Mouse (Mus musculus) testis, postnatal 14 days (tissue): Measurements from ENCODE around the gene Golph3l.
"Not testable (repeated sequence)": the region's sequence is repeated elsewhere in the genome, so short reads cannot be mapped to it uniquely, and the experiment has no call there.

Experiments
- DNase-seq: peaks from one replicate; pipeline ENCODE4 v3.0.0; 2021; ENCODE audit warnings: low spot score

Gene Golph3l

GRCm38 (mm10) chr3:95624628-95625503 is 36.1 kb downstream of the Golph3l start, which contains the start of gene Ensa:
TSS of gene Ensa (plus strand) at chr3:95624993.
- peak; percentile 99 for DNase-seq

GRCm38 (mm10) chr3:95627763-95628162 is 39.0 kb downstream of the Golph3l start:
- peak; percentile 63 for DNase-seq

- no peak for DNase-seq
Measured at GRCm38 (mm10) chr3:95629755-95630154, 41.0 kb downstream of the Golph3l start.

- no peak for DNase-seq
Measured at GRCm38 (mm10) chr3:95630856-95631255, 42.1 kb downstream of the Golph3l start.

GRCm38 (mm10) chr3:95631304-95631703 is 42.6 kb downstream of the Golph3l start:
- DNase-seq = no peak

- DNase-seq = no peak
Measured at GRCm38 (mm10) chr3:95632648-95633588, 44.2 kb downstream of the Golph3l start.

- no peak for DNase-seq
Measured at GRCm38 (mm10) chr3:95635636-95636035, 46.9 kb downstream of the Golph3l start.

- DNase-seq = no peak
Measured at GRCm38 (mm10) chr3:95636072-95636471, 47.3 kb downstream of the Golph3l start.

- no peak for DNase-seq
Measured at GRCm38 (mm10) chr3:95639694-95640093, 51.0 kb downstream of the Golph3l start.

- DNase-seq = no peak
Measured at GRCm38 (mm10) chr3:95643097-95643496, 54.4 kb downstream of the Golph3l start.

- no peak for DNase-seq
Measured at GRCm38 (mm10) chr3:95645313-95646235, 56.8 kb downstream of the Golph3l start.

GRCm38 (mm10) chr3:95648016-95648415 is 59.3 kb downstream of the Golph3l start:
- DNase-seq = no peak

- DNase-seq = no peak
Measured at GRCm38 (mm10) chr3:95650276-95651032, 61.7 kb downstream of the Golph3l start.

GRCm38 (mm10) chr3:95651033-95651373 is 62.3 kb downstream of the Golph3l start:
- no peak for DNase-seq

- no peak for DNase-seq
Measured at GRCm38 (mm10) chr3:95651391-95652203, 62.9 kb downstream of the Golph3l start.

- DNase-seq = no peak
Measured at GRCm38 (mm10) chr3:95652204-95652811, 63.6 kb downstream of the Golph3l start.

- DNase-seq = no peak
Measured at GRCm38 (mm10) chr3:95652871-95653270, 64.1 kb downstream of the Golph3l start.

GRCm38 (mm10) chr3:95653473-95654034 is 64.8 kb downstream of the Golph3l start:
- no peak for DNase-seq

- not testable (repeated sequence) for DNase-seq
Measured at GRCm38 (mm10) chr3:95654371-95654770, 65.6 kb downstream of the Golph3l start.
